Mouse (Mus musculus) cerebral cortex, adult 2 months (tissue): ENCODE data around the gene Pirt.

Source experiments
- WGBS: fragments of 180-500 bp; shearing (Covaris S2); methylation state at CpG from one replicate; pipeline ENCODE4 v1.1.7; 2018; 5-methylcytosine and 5-hydroxymethylcytosine counted together

The Pirt gene

DNA sequence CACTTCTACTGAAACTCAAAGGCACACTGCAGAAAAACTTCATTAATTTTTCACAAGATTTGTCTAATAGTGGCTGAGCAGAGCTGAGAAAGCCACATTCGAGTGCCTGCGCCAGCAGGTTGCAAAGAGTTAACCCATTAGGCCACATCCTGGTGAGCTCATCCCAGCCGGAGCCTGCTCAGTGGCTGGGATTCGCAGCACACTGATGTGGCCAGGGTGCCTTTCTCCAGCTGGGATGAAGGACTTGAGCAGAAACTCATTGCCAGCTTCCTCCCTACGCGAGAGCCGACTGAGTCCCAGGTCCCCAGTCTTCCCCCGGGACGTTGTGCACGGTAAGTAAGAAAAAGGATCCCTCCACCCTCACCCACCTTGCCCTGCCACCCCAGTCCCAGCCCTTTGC is at the start of gene Pirt:
TSS of gene Pirt (plus strand) at position 171 of the 400 bp plus-strand sequence.
- WGBS: 54% methylated on average over 10 of the region's 10 CpGs

DNA sequence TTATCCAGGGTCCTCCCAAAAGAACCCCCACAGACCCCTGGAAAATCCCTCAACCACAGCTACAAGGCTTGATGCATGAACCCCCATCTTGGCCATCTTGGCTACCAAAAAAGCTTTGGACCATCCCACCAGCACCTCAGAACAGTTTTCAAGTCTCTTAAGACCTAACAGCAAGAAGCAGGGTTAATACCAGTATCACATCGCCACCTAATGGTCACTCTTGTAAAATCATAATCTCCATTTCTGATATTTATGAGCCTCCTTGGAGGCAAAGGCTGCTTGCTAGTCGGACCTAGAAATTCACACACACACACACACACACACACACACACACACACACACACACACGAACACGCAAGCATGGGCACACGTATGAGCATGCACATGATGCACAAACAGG is 40.1 kb upstream of the Pirt start:
- 12% methylated on average over 5 of the region's 5 CpGs for WGBS

DNA sequence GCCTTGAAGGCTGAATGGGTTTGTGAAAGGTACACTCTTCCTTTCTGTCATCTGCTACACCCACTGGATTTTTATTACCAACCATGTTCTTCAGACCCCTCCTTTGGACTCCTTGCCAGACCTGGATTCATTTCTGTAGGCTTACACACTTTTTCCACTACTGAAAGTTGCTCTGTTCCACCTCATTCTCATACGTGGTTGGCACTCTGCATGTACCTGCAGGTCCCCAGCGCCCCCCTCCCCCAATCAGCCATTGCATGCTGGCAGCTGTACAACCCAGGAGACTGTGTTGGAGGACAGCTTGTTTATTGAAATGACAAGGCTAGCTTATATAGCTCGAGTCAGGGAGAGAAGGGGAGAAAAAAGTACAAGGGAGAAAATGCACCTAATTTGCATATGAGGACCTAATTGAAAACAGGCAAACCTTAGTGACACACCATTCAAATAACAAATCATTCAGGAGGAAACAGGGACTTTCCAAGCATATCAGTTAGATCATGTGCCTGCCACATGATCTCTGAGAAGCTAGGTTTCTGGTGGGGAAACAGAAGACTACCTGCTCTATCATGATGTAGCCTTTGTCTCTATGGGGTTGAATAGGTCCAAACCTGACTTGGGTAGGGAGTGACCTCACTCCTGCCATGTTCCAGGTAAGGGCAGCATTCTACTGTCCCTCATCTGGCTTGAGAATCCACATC is 38.9 kb upstream of the Pirt start:
- 63% methylated on average over 3 of the region's 3 CpGs for WGBS

DNA sequence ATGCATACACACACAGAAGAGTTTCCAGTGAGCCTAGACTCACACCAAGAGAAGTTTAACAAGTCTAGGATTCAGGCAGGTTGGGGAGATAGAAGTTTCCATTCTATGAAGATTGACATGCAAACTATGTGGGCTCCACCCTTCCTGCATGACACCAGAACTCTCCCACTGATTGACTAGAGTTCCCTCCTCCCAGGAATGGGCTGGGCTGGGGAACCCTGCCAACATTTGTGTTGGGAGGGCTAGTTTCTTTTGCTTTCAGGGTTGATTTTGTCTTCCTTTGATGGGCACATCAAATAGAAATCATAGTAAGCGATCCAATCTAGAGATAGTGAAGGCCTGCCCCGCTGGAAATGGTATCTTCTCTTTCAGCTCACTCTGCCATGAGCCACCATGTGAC is 30.5 kb upstream of the Pirt start:
- WGBS: 68% methylated on average over 2 of the region's 2 CpGs

DNA sequence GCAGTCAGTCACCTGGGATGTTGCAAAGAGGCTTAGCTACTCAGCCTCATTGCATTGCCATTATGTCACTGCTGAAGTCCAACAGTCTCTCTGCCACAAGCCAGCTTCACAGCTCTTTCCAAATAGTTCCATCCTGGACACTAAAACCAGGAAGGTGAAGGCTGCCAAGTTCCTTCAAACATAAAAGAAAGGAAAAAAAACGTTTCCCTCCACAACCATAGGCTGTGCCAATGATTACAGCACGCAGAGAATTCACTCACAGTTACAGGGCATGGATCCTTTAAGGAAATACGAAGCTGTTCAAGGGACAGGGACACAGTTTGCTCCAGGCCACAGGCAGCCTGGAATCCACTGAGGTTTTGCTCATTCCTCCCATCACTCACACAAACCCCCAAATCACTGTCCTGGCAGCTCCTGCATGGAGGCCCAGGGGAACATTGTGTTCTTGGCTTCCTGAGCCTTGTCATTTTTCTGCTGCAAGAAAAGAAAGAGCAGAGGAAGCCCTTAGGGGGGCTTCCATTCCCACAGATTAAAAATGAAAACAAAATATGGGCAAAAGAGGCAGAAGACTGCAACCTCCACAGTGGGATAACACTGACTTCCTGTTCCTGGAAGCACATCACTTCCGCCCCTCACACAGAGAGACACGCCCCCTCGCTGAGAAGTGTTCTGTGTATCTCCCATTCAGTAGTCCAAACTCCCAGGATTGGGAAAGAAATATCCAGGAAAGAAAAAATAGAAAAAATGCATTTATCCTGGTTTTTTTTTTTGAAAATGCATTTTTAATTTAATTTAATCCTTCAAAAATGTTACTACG is 29.3 kb upstream of the Pirt start:
- 63% methylated on average over 7 of the region's 7 CpGs for WGBS

DNA sequence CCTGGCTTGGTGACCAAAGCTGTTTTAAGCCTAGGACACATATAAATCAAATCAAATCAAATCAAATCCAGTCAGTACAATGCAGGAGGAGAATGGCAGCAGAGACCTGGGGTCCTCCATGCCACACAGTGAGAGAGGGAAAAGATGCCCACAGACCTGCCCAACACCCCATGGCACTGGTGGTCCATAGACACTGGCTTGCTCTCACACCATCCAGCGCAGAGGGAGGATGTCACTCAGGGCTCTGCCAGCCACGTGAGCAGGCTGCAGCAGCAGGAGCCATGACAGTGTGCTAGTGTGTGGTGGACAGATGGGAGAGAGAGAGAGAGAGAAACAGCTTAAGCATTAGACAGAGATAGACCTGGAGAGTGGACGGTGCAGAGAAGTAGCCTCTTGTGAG is 19.2 kb upstream of the Pirt start:
- 66% methylated on average over 3 of the region's 3 CpGs for WGBS

DNA sequence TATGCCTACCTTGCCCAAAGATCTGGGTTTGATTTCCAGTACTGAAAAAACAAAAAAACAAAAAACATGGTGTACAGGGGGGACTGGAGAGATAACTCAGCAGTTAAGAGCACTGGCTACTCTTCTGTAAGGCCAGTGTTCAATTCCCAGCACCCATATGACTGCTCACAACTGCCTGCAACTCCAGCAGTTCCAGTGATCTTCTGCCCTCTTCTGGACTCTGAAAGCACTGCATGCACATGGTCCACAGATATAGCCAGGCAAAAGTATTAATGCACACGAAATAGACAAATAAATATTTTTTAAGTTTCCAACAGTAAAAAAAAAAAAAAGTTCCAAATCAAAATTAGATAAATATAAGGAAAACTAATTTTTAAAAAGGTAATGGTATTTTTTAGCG is 13.0 kb upstream of the Pirt start:
- WGBS: 93% methylated on average over 2 of the region's 2 CpGs

DNA sequence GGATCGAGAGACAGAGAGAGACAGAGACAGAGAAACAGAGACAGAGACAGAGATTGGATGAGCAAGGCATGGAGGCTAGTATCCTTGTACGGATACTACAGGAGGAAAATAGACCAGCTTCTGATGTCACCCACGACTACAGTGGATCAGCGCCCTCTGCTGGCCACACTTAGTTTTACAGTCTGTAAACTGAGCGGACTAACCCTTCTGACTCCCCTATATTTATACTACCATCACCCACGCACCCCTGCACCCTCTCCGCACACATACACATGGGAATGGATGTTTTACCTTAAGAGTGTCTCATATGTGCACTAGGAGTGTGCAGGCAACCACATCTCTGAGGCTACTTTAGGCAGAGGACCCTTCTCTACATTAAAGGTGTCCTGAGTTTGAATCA is 12.4 kb upstream of the Pirt start:
- WGBS: 12% methylated on average over 7 of the region's 7 CpGs

DNA sequence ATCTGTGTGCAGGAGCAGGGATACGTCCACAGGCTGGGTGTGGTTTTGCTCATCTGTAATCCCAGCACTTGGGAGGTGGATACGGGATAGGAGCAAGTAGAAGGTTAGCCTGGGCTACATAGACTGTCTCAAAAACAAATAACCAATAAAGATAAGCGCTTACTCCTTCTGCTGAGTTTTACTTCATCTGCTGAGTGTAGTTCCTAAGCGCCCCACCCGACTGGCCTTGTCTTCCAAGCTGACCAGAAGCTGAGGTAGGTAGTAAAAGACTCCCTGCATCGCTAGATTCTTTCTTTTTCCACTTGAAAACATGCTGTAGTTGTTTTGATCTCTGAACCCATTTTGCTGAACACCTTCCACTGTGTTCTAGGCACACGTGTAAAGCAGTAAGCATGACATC is 9.0 kb upstream of the Pirt start:
- 93% methylated on average over 7 of the region's 7 CpGs for WGBS

DNA sequence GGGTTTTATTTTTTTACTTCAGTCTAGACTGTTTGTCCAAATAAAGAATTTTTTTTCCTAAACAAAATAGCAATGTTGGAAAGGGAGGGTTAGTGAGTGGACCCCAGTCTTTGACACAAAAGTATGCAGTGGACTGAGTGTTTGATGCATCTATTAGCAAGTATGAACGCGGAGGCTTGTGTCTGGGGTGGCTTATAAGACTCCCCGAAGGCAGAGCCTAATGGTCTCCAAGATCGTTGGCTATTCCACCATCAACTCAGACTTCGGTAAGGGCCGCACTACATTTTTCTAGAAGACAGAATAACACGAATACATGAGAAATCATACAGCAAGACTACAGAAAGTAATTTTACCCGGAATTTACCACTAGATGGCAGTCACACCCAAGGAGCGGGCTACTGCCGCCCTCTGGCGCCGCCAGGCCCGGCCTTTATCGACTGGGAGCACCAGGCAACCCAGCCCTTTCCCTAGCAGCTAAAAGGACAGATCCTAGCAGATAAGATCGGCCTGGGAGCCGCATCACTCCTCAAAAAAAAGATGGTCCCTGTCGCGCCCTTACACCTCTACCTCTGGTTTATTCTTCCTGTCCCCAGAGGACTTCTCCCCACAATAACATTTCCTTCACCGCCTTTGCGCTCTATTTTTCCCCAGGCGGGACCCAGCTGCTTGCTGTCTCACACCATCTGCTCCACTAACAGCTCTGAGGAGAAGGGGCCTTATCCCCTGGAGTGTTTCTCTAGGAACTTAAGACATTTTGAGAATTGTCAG is 6.0 kb upstream of the Pirt start:
- WGBS: 14% methylated on average over 21 of the region's 21 CpGs

DNA sequence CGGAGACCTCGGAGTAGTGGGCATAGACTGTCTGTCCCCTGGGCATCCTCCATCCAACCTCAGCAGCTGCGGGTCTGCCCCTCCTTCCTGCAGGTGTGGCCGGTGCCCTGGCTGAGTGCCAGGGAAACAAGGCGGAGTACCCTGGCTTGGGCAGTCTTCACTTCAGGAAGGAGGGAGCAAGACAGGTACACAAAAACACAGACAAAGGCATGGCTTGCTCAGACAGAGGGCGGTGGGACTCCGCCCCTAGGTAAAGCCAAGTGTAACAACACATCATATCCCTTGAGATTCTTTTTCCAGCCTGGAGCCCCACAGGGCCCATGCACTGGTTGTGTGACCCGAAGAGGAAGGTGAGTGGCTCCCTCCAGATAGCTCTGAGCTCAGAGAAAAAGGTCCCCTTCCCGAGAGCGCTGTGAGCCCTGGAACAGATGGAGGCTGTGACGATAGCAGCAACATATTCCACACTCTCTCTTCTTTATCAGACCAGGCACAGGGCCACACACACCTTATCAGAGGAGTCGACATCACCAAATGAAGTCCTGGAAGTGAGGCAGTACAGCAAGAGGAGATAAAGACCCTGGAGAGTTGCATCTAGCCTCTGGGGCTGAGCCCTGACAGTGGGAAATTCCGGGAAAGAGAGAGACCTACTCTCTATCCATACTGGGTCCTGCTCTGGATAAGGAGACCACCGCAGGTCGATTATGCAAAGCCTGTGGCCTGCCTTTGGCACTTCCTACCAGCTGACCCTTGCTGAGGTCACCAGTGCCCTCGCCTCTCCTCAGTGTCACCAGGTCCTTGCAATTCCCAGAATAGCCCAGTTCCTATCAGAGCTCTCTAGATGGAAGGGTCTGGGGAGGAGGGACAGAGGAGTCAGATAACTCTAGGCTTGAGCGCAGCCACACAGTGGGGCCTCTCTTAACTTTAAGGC is 1.0 kb downstream of the Pirt start:
- 63% methylated on average over 17 of the region's 17 CpGs for WGBS

DNA sequence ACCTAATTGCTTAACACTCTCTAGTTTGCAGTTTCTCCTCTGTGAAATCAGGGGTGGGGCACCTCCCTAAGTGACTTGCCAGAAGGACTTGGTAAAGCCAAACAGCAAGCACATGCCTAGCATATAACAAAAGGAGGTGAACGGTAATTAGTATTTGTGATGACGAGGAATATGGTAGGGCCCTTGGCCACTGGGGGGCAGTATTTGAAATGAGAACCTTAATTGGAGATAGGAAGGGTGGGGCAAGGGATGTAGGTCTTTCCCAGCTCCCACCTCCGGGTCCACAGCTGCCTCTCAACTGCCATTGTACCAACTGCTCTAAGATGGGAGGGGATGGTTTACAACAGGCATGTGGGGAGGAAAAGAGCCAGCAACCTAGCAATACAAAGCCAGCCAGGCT is 2.5 kb downstream of the Pirt start:
- 14% methylated on average over 3 of the region's 3 CpGs for WGBS

DNA sequence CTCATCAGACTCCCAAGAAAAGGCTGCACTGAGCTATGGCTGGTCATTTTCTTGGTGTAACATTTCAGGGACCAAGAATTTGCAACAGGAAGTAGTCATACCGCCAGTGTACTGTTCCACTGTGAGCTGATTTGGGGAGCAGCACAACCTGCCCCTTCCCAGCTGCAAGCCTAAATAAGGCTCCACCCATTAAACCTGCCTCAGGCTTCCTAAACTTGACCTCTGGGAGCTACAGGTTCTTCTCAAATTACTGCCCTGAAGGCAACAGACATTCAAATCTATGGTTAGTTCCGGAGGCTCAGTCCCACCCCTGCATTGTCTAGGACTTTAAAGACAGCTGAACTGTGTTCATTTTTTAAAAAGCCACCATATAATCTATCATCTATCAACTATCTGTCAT is 8.2 kb downstream of the Pirt start:
- 80% methylated on average over 2 of the region's 2 CpGs for WGBS

DNA sequence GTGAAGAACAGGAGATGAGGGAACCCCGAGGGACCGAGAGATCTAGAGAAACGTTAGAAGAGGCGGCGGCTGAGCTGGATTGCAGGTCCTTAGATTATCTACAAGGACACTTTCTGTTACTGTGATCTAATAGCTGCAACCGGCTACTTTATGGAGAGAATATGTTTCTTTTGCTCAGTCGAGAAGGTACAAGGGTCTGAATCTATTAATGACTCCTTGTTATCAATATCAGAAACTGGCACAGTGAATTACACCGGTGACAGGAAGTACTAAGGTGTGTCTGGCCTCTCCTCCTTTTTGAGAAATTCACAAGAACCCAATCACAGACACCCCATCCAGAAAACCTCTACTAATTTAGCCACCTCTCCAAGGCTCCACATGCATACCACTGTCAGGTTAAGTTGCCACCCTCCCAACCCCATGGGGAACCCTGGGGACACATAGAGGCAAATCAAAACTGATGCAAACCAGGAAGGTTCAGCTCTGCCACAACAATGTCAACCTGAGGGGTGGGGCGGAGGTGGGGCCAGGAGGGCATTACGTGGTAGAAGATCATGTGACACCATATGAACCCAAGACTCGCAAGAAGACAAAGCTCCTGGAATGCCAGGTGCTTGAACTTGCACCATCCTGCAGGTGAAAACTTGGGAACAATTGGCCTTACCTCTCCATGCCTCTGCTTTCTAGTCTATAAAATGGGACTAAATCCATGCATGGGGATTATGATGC is 12.5 kb downstream of the Pirt start:
- WGBS: 91% methylated on average over 11 of the region's 11 CpGs

DNA sequence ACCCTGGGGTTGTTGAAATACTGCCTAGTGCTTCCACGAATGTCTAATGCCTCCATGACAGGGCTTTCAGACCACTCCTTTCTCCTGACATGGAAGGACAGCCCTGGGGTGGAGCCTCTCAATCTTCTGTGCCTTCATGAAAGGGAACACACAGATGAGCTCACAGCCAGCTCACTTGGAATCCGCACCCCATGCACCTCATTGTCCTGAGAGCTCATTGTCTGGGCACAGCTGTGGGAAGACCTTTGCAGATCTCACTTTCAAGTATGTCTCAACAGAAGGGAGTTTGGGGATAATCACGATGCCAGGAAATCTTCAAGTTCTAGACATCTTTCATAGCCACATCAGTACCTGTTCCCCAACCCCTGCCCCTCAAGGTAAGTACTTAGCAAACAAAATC is 16.5 kb downstream of the Pirt start:
- 73% methylated on average over 3 of the region's 3 CpGs for WGBS

DNA sequence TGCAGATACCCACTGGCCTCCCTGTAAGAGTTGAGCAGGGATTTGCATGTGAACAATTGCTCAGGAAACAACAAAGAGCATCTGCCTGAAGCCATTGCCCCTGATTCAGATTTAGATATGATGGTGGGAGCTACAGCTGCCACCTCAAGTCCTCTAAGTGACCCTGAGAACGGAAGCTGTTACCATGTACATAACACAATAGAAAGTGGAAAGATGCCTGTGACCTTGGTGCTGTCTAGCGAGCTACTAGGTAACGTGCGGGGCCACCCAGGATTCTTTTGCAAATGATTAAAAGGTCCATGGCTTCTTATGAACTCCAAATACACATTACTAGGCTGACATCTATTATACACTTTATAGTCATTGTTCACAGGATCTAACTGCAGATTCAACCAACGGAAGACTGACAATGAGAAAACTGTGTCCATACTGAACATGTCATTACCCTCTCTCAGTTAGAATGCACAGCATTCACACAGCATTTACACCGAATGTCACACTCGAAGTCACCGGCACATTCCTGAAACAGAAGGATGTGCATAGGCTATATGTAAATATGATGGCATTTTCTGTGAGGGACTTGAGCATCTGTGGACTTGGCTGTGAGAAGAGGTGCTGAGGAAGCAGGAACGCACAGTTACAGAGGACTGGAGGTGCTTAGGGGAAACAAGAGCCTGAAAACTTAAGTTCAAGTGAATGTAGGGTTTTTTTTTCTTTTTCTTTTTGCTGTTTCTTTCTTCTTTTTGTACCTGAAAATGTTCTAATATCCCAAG is 21.2 kb downstream of the Pirt start:
- WGBS: 70% methylated on average over 9 of the region's 9 CpGs

DNA sequence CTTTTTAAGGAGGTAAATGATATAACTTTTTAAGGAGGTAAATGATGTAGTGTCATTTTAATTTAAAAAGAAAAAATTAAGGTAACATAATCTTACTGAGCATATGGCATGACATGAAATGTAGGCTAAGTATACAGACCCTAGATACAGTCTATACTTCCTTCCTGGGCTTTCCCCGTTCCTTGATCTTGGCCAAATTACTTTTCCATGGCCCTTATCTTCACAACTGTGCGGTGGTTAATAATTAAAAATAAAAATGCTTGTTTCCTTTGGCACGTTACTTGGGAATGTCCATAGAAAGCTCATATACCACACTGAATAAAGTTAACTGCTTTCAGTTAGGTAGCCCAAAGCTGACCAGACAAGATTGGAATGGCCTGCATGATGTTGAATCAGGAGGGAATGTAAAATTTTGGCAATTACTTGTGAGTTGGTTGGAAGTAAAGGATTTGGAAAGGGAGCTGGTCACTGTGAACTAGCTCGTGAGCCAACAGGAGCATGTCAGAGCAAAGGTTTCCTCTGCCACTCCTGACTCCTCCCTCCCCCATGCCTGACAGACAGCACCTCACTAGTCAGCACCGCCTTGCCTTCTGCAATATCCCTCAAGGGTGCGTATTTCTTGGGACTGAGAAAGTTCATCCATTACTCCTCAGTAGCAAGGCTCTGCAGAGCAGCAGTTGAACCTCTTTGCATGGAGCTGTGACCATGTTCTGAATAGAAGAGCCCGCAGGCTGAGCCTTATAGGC is 22.8 kb downstream of the Pirt start:
- WGBS: 86% methylated on average over 7 of the region's 7 CpGs

DNA sequence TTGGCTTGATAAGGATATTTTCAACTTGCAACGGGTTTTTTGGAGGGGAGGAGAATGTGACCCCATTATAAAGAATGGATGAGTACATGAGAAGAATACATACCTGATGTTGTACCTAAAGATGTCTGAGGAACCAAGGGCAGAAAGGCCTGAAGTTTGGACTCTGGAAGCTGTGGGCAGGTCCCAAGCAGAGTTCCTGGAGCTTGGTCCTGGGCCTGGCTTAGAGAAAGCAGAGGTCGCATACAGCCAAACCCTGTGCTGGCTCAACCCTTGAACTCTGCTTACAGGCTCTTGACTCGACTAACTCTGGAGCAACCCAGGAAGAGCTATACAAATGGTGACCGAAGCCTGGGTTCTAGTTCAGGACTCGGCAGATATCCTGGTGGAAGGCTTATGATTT is 30.2 kb downstream of the Pirt start:
- WGBS: 91% methylated on average over 5 of the region's 5 CpGs

DNA sequence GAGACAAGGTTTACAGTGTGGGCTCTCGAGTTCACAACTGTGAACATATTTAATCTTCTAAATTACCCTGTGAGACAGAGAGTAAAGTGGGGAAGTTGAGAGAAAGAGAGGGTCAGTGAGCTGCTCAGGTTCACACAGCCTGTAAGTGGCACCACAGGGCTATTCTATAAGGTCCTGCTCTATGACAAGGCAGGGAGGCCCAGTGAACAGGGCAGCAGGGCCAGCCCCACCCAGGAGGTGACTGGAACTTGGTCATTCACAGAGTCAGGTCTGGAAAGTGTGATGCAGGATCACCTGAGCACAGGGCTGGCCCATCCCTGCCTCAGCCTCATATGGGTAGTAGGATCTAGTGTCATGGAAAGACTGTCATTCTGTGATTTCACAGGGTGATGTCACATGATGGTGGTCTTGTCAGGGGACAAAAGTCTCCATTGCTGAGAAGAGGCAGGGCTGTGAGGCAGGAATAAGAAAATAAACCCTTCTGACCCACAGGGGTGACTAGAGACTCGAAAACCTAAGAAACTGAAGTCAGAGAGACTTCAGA is 33.5 kb downstream of the Pirt start:
- 76% methylated on average over 2 of the region's 2 CpGs for WGBS
